Mouse (Mus musculus): ENCODE data around the gene Gm17334.

Gene Gm17334

DNA sequence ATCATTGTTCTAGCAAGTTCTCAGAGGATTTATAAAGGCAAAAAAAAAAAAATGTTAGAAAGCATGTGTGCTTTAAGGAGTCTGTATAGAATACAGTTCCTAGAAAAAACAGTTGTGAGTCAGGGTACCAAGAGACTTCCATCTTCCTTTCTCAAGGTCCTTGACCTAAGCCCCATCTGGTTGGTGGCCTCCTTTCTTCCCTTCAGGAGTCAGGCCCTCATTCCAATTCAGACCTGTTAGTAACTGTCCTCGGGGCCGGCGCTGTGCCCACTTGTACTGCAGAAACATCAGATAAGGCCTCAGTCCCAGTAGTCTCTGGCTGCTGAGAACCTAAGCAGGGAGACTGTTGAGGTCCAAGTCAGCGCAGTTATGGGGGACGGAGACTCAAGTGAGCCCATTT is at the start of gene Gm17334:
Gm17334 (minus strand) TSS at position 101 of the 400 bp plus-strand sequence.
- no peak for DNase-seq

DNA sequence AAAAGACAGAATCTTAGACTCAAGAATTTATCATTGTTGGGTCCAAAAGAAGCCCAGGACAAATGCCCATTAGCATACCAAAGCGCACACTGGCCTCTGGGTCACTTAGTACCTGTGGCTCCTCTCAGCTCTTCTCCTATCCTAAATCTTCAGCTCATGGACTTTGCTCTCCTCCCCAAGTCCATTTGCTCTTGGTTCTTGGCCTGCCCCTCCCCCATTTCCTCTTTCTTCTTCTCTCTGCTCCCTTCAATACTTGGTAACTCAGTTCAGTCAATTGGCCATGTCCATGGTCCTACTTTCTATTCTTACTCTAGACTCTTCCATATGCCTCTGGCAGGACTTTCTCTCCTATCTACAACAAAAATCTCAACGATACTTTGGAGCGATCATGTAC is 49.0 kb upstream of the Gm17334 start:
- DNase-seq = no peak

DNA sequence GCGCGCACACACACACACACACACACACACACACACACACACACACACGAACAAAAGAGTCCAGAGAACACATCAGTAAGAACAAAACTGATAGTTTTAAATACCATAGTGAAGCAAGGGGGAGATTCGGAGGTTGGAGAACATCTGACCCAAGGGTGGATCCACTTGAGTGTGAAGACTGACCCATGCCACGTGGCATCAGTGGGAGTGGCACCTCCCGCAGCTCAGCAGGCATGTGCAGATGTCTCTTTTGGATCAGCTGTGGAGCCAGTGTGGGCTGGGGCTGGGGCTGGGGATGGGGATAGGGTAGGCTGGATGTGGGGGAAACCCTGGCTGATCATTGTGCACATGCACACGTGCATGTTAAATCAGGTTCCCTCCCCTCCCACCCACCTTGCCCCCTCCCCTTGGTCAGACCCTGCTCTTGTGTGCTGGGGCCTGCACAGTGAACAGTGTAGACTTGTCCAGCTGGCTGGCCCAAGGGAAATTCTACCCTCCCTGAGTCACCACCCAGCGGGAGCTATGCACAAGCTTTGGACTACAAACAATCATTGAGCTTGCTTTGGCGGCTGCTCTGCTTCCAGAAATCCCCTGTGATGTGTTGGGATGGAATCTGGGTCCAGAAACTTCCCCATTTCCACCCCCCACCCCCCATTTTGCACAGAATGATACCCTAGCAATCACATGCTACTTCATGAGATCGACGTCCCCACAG is 48.4 kb upstream of the Gm17334 start:
- peak; percentile 39 for DNase-seq

DNA sequence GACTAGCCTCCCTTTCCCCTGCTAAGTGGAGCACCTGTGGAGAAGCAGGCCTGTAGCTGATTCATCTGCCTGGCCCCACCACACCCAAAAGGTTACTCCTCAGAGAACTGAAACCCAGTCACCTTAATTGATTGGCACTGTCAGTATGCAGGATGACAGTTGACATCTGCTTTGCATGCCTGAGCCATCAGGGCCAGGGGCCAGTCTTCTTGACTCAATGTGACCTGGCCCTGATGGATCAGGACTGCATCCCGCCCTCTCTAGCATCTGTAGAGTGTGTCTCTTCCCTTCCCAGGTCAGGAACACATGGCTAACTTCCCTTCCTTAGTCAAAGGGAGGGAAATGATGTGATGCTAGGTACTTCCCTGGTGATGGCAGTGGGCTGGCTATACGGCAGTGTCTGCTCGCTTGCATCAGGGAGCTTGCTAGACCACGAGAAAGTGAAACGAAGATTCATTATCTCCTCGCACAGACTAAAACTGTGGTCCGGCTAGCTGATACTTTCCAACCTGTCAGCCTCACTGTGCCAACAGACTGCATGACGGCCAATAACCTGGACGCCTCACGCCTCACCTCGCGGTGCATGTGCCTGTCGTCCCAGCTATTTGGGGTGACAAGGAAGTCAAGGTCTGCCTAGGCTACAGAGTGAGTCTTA is 47.7 kb upstream of the Gm17334 start:
- no peak for DNase-seq

DNA sequence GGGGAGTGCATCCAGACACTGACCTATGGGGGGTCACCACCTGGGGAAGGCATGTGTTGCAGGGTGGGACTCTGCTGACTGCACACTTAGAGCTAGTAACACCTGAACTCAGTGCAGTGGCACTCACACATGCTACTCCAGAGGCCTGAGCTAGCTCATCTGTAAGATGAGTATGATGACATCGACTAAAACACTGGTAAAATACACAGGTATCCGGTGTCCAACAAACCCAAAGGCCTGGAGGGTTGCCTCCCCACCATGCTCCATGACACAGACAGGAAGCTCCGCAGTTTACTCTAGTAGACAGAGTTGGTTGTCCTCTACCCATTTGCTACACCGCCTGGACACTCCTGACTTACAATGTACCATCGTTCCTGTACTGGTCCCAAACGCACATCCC is 46.5 kb upstream of the Gm17334 start:
- DNase-seq = no peak

DNA sequence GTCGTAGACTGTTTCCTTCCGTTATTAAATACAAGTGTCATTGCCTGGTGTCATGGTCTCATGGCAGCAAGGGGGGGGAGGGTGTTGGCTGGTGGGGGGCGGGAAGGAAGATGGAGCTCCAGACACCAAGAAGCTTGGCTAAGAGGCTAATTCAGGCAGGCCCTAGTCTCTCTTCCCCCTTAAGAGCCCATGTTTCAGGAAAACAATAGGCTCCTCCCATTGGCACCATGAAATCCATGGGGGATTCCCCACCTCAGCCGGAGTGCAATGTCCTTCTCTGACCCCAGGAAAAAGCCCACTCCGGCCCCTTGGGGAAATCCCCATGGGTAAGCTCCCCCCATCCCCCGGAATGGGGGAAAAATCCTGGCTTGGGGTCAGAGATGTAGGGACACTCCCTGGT is 45.8 kb upstream of the Gm17334 start:
- peak; percentile 69 for DNase-seq

DNA sequence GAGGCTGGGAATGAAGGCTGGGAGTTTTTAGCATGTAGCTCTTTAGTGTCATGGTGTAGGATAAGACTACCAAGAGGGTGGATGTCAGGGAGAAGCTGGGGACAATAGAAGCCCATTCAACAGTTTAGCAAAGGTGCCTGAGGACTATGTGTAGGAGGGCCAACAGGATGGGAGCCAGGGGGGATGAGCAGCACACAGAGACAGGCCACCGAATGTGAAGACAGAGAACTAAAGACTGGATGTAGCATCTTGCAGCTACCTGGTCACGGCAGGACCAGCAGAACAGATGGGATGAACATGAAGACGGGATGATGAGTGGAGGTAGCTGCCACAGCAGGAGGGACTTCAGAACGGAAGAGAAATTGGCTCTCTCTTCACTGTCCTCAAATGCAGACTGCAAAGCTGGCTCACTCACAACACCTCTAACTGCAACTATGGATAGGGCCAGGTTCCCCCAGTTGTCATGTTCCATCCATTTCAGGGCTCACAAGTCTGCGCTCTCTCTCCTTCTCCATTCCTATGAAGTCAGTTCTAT is 43.9 kb upstream of the Gm17334 start:
- no peak for DNase-seq

DNA sequence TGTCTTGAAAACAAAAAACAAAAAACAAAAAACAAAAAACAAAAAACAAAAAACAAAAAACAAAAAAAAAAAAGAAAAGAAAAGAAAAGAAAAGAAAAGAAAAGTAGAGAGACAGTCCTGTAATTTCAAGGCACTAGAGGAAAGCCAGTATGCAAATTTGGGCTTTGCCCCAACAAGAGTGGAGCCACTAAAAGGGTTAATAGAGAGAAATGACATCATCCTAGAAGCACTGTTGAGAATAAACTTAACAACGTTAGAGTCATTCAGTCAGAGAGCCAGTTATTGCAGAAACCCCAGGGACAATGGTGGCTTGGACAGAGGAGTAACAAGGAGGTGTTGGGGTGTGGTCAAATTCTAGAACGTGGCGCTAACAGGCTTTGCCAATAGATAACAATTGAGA is 41.8 kb upstream of the Gm17334 start:
- no peak for DNase-seq

DNA sequence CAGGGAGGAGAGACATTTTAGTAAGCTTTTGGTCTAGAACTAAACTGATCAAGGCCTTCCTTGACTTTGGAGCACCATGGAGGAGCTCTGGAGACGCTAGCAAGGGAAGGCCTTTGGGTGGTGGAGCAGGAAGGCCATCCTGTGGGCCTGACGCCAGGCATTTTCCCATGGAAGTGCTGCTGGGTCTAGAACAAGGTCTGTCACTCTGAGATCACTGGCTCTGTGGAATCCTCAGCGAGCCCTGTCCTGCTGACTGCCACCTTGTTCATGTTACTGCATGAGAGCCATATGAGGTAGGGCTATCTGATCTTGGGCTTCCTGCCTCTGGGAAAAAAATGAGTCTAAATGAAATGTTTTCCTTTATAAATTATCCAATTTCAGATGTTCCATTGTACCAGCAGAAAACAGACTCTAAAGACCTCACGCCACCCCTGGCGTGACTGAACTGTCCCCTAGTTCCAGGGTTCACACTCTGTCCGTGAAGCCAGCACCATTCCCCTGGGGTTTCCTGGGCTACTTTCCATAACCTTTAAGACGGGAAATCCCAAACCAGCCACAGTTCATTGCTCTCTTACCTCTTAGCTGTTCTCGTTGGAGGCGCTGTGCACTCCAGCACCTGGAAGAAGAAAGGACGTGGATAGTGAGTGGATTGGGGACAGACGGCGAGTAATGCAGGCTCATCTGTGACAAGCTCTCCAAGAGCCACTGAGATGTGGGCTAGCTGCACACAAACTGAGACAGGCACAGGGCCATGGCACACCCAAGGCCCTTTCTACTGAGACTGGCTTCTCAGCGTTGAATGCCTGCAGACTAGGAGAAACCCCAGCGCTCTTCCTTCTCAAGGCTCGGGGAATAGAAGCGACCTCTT is 40.2 kb upstream of the Gm17334 start:
- DNase-seq = peak; percentile 50

DNA sequence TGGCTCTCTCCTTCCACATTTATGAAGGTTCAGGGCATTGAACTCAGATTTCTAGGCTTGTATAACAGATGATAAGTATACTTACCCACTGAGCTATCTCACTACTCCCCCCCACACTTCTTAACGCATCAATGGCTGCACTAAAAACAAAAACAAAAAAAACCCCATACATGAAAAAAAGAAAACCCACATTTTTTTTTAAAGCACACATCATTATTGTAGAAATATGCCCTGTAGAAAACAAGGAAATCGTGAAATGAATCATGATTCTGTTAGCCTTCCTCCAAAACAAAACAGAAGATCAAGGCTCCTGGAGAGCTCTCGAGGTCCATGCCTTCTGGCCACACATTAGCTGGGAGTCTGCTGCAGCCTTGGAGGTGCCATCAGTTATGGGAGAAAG is 38.3 kb upstream of the Gm17334 start:
- DNase-seq = no peak

DNA sequence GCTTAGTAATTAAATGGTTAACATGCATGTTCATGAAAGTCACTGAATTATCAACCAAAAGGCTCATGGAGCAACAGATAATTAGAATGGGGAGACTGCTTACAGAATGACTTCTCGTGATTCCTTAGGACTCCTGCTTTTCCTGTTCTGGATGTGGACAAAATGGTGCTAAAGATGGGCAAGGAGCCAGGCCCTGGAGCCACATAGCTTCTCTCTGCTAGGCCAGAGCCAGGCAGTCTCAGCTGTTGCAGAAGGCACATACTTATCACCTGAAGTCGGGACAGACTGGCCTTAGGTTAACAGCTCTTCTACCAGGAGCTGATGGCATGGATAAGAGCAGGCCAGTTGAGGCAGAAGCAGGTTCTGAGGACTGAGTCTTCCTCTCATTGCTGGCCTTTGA is 37.8 kb upstream of the Gm17334 start:
- DNase-seq = peak; percentile 33

DNA sequence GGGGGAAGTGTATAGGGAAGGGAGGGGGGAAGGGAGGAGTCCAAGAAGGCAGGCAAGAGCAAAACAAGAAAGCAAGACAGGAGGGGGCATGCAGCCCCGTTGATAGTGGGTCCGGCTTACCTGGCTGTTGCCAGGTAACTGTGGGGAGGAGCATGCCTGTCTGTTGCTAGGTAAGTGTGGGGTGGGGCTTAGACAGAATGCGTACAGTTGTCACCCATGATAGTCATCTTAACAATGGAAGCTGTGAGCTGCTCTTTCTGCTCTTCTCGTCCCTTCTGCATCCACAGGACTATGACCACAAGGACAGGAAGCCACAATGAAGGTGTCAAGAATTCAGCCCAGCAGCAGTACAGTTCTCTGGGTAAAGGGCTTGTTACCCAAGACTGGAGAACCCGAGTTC is 37.2 kb upstream of the Gm17334 start:
- DNase-seq = no peak

DNA sequence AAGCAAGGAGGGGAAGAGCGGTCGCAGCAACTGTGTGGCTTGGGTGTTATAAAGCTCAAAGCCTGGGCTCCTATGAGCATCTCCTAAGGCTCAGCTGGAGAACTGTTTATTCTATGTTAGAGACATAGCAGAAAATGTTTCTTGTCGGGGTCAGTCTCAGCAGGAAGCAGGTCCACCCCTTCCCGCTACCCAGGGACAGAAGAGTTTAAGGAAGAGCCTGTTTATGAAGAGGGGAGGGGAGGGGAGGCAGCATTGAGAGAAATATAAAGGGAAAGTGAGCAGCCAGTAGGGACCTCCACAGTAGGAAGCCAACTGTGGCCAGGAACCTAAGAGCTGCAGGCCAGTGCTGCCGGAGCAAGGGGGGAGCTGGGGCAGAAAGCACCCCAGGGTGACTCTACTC is 36.4 kb upstream of the Gm17334 start:
- peak; percentile 66 for DNase-seq

DNA sequence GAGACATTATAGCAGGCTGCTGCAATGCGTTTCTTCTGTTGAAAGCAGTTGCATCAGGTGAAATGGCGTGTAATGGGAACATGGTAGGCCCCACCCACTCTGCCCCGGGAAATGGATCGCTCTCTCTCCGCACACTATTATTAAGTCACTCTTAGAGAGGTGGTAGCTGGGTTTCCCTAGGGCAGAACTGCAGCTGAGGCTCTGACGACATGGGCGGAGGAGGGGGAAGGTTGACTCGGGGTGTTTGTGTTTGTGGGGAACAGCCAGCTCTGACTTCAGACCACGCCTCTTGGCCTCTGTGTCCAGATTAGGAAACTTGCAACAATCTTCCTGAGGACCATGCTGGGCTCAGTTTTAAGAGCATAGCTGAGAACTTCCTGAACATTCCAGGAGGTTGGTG is 32.8 kb upstream of the Gm17334 start:
- DNase-seq = peak; percentile 88

DNA sequence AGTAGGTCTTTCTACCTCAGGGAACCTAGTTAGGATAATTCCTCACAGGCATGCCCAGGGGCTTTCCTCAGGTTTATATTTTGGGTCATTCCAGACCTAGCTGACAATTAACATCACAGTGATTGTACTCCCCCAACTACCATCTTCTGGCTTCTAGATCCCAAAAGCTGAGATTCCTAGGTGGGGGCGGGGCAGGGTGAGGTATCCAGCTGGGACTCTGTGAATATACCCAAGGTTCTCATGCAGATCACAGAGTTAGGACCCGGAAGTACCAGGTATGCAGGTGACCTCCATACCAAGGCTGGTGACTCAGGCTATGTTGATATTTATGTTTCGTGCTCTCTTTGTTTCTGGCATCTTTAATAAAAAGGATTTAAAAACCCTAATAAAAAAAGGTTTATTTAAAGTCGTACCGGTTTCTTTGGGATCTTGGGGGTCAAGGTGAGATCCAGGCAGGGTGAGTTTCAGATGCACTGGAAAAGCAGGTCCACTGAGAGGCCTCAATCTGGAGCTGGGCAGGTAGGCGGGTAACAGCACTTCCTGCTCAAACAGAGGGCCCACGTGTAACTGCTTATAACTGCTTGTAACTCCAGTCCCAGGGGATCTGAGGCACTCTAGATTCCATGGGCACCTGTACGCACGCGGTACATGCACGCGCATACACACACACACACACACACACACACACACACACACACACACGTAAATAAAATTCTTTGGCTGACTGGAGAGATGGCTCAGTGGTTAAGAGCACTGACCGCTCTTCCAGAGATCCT is 31.8 kb upstream of the Gm17334 start:
- no peak for DNase-seq

DNA sequence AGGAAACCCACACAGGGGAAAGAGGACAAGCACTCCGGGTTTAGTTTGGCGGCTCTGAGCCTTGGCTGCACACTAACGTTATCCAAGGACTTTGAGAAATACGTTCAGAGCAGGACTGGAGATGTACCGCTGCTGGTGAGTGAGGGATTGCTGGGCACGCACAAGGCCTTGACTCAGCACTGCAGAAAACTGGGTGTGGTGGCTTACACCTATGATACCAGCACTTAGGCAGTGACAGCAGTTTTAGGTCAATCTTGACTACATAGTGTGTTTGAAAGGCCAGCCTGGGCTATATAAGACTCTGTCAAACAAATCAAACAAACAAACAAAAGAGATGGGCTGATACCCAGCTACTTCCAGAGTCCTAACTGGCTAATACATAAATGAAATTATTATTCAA is 30.5 kb upstream of the Gm17334 start:
- DNase-seq = no peak

DNA sequence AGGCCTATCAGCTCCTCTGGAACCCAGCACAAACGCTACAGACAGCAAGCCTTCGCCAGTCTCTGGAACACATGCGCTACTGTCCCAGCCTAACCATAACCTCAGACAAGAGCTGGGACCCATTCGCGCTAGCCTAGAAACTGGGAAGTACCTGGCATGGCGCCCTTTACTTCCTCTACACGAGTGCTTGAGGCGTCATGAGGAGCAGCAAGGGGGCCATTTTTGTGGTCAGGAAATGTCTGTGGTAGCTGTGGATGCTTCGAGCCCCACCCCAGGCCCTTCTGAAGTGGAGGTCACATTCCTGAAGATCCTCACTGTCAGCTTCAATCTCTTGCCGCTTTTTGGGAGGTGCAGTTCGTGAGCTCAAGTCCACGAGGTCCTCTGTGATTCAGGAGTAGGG is 30.1 kb upstream of the Gm17334 start:
- DNase-seq = peak; percentile 48

DNA sequence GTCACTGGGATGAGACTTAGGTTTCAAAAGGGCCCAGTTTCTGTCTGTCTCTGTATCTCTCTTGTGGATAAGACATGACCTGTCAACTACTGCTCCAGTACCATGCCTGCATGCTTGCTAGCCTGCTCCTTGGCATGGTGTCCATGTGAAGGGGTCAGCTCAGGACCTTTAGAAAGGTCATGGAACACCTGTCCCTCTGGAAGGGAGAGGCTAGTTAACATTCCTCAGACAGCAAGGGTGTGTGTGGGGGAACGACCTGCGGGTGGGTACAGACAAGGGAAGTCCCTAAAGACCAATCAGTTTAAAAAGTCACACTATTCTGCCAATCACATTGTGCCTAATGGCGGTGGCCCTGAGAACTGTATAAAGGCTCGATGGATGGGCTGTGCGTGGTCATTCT is 28.0 kb upstream of the Gm17334 start:
- no peak for DNase-seq

DNA sequence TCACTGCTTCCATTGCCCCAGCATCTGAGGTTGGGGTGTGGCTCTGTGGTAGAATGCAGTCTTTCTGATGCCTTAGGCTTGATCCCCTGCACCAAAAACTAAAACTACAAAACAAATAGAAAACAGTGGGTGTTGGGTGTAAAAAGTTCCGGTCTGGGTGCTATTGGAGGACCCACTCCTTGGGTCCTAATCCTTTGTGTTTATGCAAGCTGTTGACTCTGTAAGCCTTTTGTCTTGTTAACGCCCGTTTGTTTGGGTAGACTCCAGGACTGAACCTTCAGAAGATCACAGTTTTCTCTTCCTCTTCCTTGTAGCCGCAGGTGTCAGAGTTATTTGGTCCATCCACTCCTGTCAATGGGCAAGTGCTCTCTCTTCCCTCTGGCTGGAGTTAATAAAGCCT is 27.0 kb upstream of the Gm17334 start:
- DNase-seq = no peak

DNA sequence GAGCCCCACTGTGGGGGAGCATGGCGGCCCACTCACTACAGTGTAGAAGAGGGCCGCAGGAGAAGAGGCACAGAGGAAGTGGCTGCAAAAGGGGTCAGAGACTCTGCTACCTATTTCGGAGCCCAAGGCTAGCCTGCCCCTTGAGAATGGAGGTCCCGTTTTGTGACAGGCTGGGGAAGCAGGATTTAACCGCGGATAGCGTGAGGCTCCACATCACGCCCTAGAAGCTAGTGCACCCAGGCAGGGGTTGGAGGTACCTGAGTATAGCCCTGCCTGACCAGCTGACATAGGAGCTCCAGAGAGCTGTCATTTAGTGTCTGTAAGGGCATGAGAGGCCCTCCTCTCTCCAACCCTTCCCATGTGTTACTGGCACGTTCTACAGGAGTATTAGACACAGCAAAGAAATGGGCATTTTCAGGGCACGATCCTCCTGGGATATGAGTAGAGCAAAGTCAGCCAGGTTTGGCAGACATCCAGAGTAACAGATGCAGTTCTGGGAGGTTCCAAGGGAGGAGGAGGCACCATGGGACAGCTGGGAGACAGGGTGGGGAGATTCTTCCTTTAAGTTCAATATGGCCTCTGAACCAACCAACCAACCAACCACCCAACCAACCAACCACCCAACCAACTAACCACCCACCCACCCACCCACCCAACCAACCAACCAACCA is 25.2 kb upstream of the Gm17334 start:
- no peak for DNase-seq

DNA sequence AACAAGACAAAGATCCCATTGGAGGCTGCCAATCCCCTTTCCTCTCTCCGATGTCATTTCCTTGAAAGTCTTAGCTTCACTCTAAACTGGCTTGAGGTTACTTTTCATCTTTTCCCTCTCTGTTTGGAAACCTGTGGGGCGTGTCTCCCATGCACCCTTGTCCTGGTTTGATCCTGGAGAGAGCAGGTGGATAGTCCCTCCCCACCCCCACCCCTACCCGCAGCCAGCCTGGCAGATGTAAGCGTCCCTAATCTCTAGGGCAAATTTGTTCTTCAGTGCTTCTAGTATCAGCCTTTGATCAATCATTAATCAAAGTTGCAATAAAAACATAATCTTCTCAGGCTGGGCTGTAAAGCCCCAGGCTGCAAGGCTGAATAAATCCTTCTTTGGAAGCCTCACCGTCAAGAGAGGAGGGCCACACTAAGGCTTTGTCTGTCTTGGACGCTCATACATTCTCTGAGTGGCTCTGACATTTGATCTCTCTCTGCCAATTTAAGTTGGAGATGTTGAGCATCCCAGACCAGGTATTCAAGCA is 24.5 kb upstream of the Gm17334 start:
- DNase-seq = no peak
